Mouse (Mus musculus) lung, embryonic 14.5 days (tissue): Measurements from ENCODE around the gene Itga9. TPM values are rescaled to one million over a fixed set of nuclear protein-coding genes. Genes with fewer than 3 reads are reported as not detected.

Experiments
- ATAC-seq: fragments of 200-750 bp; cut with Nextera tagmentation; 2 replicates; pipeline ENCODE4 v1.8.0; 2017; ENCODE audit warnings: mild to moderate bottlenecking, moderate TSS enrichment, moderate library complexity; ENCODE audit not compliant: insufficient read depth
- DNase-seq: peaks from one replicate; pipeline ENCODE4 v3.0.0-alpha.2; 2015
- H3K27ac ChIP-seq: fragments of 300-500 bp; sonication (generic); 2 replicates; pipeline ENCODE4 v1.5.1; 2014; ENCODE audit warnings: low read depth, mild to moderate bottlenecking, moderate library complexity
- H3K27me3 ChIP-seq: fragments of 300-500 bp; sonication (generic); 2 replicates; pipeline ENCODE4 v1.6.1; 2014; ENCODE audit warnings: low read length, control low read depth; ENCODE audit not compliant: insufficient read depth
- H3K36me3 ChIP-seq: fragments of 300-500 bp; sonication (generic); 2 replicates; pipeline ENCODE4 v1.6.1; 2014; ENCODE audit warnings: control low read depth; ENCODE audit not compliant: insufficient read depth
- H3K4me1 ChIP-seq: fragments of 300-500 bp; sonication (generic); 2 replicates; pipeline ENCODE4 v1.6.1; 2014; ENCODE audit warnings: antibody characterized with exemption, control low read depth; ENCODE audit not compliant: insufficient read depth
- H3K4me2 ChIP-seq: fragments of 300-500 bp; sonication (generic); 2 replicates; pipeline ENCODE4 v1.6.1; 2014; ENCODE audit warnings: mild to moderate bottlenecking
- H3K4me3 ChIP-seq: fragments of 300-500 bp; sonication (generic); 2 replicates; pipeline ENCODE4 v1.5.1; 2014; ENCODE audit warnings: low read depth, low read length
- H3K9ac ChIP-seq: fragments of 300-500 bp; sonication (generic); 2 replicates; pipeline ENCODE4 v1.6.1; 2014
- H3K9me3 ChIP-seq: fragments of 300-500 bp; sonication (generic); 2 replicates; pipeline ENCODE4 v1.6.1; 2016; ENCODE audit warnings: low read depth, low read length, control low read depth
- CTCF ChIP-seq: IDR thresholded peaks from 2 replicates; pipeline ENCODE4 v1.5.1; 2016; ENCODE audit warnings: antibody characterized with exemption, low read depth
- WGBS: fragments of 180-500 bp; shearing (Covaris S2); extraction: QIAGEN DNeasy Blood & Tissue Kit; methylation state at CpG from one replicate; pipeline ENCODE4 v1.1.7; 2014; 5-methylcytosine and 5-hydroxymethylcytosine counted together
- polyA plus RNA-seq: library from polyadenylated mRNA; unstranded; fragments of >200 nt; fragmentation: Nextera tagmentation; extraction: Ambion mirVana; gene quantifications from 2 replicates; pipeline ENCODE4 v1.2.1, GENCODE M21; 2014

The Itga9 gene
- polyA plus RNA-seq, 1 experiment from 2014 or later = 28.7 TPM

DNA sequence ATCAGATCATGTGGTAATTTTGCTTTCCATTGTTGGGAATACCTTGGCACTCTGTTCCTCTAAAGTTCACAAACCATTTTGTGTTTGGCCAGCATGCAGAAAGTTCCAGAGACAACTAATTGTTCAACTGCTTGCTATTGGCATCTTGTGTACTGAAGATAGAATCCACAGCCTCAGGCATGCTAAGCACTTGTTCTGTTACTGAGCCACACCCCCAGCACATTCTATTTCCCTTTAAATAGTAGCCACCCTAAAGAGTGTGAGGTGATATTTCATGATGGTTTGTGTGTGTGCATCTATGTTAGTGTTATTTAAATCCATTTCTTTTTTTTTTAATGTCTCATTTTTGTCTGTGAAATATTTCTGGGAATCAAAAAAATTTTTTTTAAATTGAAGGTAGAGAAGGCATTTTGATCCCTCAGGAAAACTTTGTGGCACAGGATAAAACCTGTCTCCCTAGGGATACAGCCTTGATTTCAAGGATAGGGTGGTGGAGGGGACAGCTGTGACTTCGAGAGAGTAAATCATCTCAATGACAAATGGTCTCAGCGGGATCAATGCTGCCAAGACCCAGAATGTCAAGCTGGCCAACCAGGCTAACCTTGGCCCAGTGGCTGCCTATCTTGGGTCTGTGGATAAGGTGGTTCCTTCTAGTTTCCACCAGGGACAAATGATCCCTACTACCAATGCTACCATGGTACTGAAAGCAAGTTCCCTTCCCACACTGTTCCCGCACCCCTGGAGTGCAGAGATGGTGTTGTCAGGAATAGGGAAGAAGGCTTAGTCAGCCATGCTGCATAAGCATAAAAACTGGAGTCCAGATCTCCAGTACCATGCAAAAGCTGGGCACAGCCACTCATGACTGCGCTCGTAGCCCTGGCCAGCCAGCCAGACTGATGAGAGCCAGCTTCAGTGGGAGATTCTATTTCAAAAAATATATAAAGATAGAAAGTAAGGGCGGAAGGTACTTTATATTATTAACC is 25.6 kb downstream of the Itga9 start:
- H3K4me2 ChIP-seq = no peak overlapping the region
- H3K4me1 ChIP-seq = peaks cover 9% of the 10 kb centered on the region; the same call in 1 of the 2 replicates
- H3K9ac ChIP-seq = no peak overlapping the region
- ATAC-seq = no peak
- no peaks in the 10 kb centered on the region for H3K9me3 ChIP-seq
- no peaks in the 10 kb centered on the region for H3K27me3 ChIP-seq
- DNase-seq = no peak
- H3K36me3 ChIP-seq = peaks cover 29% of the 10 kb centered on the region
- no peak for TF ChIP-seq CTCF
- H3K27ac ChIP-seq = no peak overlapping the region
- 79% methylated on average over 6 of the region's 6 CpGs for WGBS
- H3K4me3 ChIP-seq = no peak overlapping the region

DNA sequence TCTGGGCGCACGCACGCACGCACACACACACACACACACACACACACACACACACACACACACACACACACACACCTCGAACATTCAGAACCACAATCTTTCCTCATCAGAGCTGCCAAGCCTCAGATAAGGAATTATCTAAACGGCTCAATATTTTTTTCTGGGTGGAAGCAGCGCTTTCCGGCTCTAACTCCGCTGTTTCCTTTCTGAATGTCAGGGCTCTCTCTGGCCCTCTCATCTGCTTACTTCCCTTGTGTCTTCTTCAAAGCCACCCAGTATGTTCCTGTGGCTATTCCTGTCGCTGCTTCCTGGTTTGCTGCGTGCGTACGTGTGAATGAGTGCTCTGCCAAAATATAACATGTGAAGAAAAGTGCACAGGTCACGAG is 26.3 kb downstream of the Itga9 start:
- H3K4me3 ChIP-seq = no peak overlapping the region
- H3K9ac ChIP-seq = no peak overlapping the region
- no peaks in the 10 kb centered on the region for H3K27me3 ChIP-seq
- WGBS = 38% methylated on average over 14 of the region's 14 CpGs
- DNase-seq (peak; percentile 44), ATAC-seq (no peak)
- H3K4me1 ChIP-seq = peaks cover 9% of the 10 kb centered on the region; the same call in 1 of the 2 replicates
- peaks cover 22% of the 10 kb centered on the region; the same call in 1 of the 2 replicates for H3K36me3 ChIP-seq
- H3K4me2 ChIP-seq = 0 out of 2 replicates have a peak overlapping the region, but pooled peaks have one; percentile 20
- TF ChIP-seq CTCF = no peak
- H3K27ac ChIP-seq = peak overlapping the region; percentile 36; the same call in 1 of the 2 replicates
- H3K9me3 ChIP-seq = no peaks in the 10 kb centered on the region

DNA sequence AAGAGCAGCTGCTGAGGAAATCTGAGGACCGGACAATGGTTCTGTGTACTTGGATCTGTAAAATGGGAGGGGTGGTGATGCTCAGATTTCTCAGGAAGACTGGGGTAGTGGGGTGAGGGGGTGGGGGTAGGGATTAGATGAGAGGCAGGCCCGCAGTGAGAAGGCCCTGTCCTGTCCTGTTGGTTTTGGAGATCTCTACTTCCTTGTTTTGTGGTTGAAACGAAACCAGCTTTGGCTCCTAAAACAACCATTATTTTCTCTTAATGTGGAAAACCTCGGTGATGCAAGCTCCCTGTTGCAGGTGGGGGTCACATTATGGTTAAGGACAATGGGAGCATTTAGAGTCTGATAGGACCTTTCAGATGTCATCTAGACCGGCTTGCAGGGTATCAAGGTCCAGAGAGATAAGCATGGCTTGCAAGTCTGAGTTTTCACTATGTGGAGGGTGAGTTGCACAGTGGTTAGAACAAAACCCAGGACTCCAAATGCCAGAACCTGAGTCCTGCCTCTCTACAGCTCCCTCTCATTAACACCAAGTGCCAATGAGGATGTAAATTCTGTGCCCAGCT is 32.2 kb downstream of the Itga9 start:
- no peak for DNase-seq
- Histone ChIP-seq H3K36me3 (peaks cover 15% of the 10 kb centered on the region; the same call in 1 of the 2 replicates), H3K4me2 (no peak overlapping the region), H3K27ac (no peak overlapping the region), H3K4me1 (no peaks in the 10 kb centered on the region), H3K4me3 (no peak overlapping the region), H3K27me3 (no peaks in the 10 kb centered on the region), H3K9me3 (no peaks in the 10 kb centered on the region), H3K9ac (no peak overlapping the region)
- TF ChIP-seq CTCF = no peak
- no peak for ATAC-seq
- 88% methylated on average over 5 of the region's 5 CpGs for WGBS

DNA sequence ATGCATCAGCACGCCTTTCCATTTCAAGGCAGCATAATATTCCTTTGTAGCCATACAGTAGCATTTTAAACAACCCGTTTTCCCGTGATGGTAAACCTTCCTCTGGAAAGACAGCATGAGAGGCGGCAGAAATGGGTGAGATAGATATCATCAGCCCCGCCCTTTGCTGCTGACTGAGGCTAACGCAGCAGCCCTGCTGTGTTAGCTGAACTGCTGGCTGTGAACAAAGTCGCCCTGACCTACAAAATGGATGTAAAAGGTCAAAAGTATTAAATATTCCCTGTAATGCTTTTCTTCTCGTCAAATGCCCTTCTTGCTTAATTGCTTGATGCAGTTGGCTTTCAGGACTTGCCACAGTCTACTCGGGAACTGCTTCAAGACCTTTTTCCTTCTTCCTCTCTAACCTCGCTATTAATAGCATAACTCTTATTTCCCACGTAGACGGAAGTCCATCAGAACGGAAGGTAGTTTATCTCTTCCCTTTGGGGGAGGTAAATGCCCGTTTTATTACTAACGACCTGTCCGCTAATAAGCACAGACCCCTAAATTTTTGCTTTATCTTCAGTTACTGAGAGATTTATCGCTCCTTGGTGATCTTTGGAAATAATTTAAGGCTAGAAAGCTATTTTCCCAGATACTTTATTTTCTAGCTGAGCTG is 39.3 kb downstream of the Itga9 start:
- Histone ChIP-seq H3K4me2 (no peak overlapping the region), H3K27ac (no peak overlapping the region), H3K36me3 (peaks cover 10% of the 10 kb centered on the region), H3K9ac (no peak overlapping the region), H3K4me1 (no peaks in the 10 kb centered on the region), H3K9me3 (no peaks in the 10 kb centered on the region), H3K27me3 (no peaks in the 10 kb centered on the region), H3K4me3 (no peak overlapping the region)
- ATAC-seq (no peak), DNase-seq (no peak)
- WGBS = 72% methylated on average over 17 of the region's 17 CpGs
- TF ChIP-seq CTCF = no peak

DNA sequence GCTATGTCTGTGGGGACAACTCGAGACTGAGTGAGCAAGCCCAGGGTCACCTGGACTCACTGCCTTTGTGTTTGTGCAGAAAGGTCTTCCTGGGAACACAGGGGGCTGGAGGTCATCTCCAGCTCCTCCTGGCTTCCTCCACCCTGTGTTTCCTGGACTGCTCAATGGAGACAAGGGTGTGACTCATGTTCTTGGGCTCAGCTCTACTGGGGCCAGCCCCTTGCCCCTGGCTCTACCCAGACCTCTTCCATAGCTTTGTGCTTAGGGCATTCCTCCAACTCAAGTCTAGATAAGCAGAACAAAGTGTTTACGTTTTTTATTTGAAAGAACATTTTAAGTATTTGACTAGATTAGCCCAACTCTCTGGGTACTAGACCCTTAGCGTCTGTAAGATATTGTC is 41.0 kb downstream of the Itga9 start:
- Histone ChIP-seq H3K9ac (no peak overlapping the region), H3K4me3 (no peak overlapping the region), H3K27ac (no peak overlapping the region), H3K4me2 (no peak overlapping the region), H3K36me3 (peaks cover 10% of the 10 kb centered on the region), H3K9me3 (no peaks in the 10 kb centered on the region), H3K4me1 (no peaks in the 10 kb centered on the region), H3K27me3 (no peaks in the 10 kb centered on the region)
- DNase-seq = no peak
- no peak for ATAC-seq
- WGBS = 46% methylated on average over 3 of the region's 3 CpGs
- no peak for TF ChIP-seq CTCF

DNA sequence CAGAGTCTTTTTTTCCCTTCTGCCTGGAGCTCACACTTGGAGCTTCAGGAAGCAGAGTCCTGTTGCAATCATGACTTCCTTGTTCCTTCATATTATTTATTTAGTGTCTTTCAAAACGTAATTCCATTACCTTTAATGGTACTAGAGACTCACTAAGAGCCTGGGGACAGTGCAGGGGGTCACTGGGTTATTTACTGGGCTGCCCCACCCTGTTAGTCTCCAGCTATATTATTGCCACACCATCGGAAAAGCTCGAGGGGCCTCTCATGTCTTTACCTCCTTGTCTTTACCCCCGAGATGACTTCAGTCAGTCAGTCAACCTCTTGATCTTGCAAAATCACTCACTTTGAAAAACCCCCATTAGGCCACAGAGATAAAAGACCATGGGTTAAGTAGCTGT is 44.5 kb downstream of the Itga9 start:
- Histone ChIP-seq H3K27me3 (no peaks in the 10 kb centered on the region), H3K36me3 (peaks cover 12% of the 10 kb centered on the region; the same call in 1 of the 2 replicates), H3K9ac (no peak overlapping the region), H3K4me2 (no peak overlapping the region), H3K27ac (no peak overlapping the region), H3K4me3 (no peak overlapping the region), H3K9me3 (no peaks in the 10 kb centered on the region), H3K4me1 (no peaks in the 10 kb centered on the region)
- WGBS = 14% methylated on average over 4 of the region's 4 CpGs
- TF ChIP-seq CTCF = no peak
- ATAC-seq (no peak), DNase-seq (no peak)

DNA sequence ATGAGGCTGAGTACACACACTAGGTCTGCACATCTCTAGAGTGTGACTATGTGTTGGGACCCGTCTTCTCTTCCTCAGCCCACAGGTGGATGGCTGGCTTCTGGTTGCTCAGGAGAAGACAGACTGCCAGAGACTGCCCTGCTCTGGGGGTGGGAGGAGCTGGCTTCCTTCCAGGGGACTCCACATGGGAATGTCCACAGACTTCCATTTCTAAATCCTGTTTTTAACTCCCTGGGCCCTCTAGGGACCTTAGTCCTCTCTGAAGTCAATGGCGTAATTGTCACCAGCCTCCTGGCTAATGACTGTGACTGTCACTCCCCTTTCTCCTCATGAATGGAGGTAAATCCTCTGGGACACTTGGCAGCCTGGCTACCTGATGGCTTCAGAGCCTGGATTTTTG is 45.4 kb downstream of the Itga9 start:
- no peak for ATAC-seq
- H3K36me3 ChIP-seq = peaks cover 9% of the 10 kb centered on the region; the same call in 1 of the 2 replicates
- no peak overlapping the region for H3K4me2 ChIP-seq
- no peaks in the 10 kb centered on the region for H3K4me1 ChIP-seq
- DNase-seq = peak; percentile 45
- H3K9me3 ChIP-seq = no peaks in the 10 kb centered on the region
- TF ChIP-seq CTCF = no peak
- no peaks in the 10 kb centered on the region for H3K27me3 ChIP-seq
- no peak overlapping the region for H3K4me3 ChIP-seq
- H3K9ac ChIP-seq = no peak overlapping the region
- no peak overlapping the region for H3K27ac ChIP-seq
- 65% methylated on average over 2 of the region's 2 CpGs for WGBS
